Mouse (Mus musculus): ENCODE data around the gene Ttll3.

GRCm38 (mm10) chr6:113455007-113455406 lies 65.9 kb downstream of the Ttll3 start:
- TF ChIP-seq CTCF (IDR thresholded peaks at IDR 0.05; ENCODE audit: control insufficient read depth, insufficient read depth, insufficient read length) (no peak), MAX (IDR thresholded peaks at IDR 0.05) (no peak), CEBPB (IDR thresholded peaks at IDR 0.05; ENCODE audit: low read depth) (no peak), USF1 (IDR thresholded peaks at IDR 0.05; ENCODE audit: low read depth) (no peak), MYOD1 (IDR thresholded peaks at IDR 0.05; ENCODE audit: control insufficient read depth, insufficient read length, low read depth) (no peak), MYOG (IDR thresholded peaks at IDR 0.05; ENCODE audit: control insufficient read depth, extremely low read depth, insufficient read length) (no peak)

All from C2C12 (cell line).